8 mouse cellular contexts compared by ENCODE assay signal in the genomic region with DNA sequence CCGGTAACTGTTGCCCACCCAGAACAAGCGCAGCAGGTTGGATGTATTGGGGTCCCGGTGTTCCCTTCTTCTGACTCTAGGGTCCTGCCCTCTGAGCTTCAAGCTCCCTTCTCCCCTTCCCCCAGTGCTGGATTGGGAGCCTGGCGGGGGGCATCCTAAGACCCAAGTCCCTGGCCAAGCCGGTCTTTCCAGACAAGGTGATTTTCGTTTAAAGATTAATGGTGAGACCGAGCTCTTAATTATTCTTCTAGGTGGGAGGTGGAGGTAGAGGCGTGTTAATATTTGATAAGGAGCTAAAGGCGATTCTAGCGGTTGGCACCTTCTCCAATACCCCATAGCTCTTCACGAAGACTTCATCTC. TPM values are rescaled to one million over a fixed set of nuclear protein-coding genes. Genes with fewer than 3 reads are reported as not detected.
DNase-seq lines count a peak whose midpoint lies in the region; ATAC-seq and TF ChIP-seq lines count a peak whose summit lies in the region.

No protein-coding gene starts in this region.

- no peak overlapping the region for H3K27ac ChIP-seq in heart, postnatal 0 days (ENCODE audit: low read depth)
- H3K27ac ChIP-seq in embryonic facial prominence, embryonic 15.5 days (replicated peaks), result no peak overlapping the region
- H3K27ac ChIP-seq in midbrain, embryonic 12.5 days (replicated peaks), result no peak overlapping the region

- H3K4me3 ChIP-seq in heart, postnatal 0 days (ENCODE audit: low read depth, low read length), result peak overlapping the region; percentile 36
- H3K4me3 ChIP-seq in embryonic facial prominence, embryonic 15.5 days (replicated peaks), result no peak overlapping the region
- H3K4me3 ChIP-seq in midbrain, embryonic 12.5 days, result peak overlapping the region; percentile 37

- no peak overlapping the region for H3K9ac ChIP-seq in heart, postnatal 0 days (replicated peaks; ENCODE audit: low read depth, low read length)
- no peak overlapping the region for H3K9ac ChIP-seq in embryonic facial prominence, embryonic 15.5 days
- no peak overlapping the region for H3K9ac ChIP-seq in midbrain, embryonic 12.5 days (replicated peaks)

- TF ChIP-seq CTCF in heart, postnatal 0 days (IDR thresholded peaks at IDR 0.05; ENCODE audit: low read depth), result no peak

- no peak for ATAC-seq in heart, postnatal 0 days (ENCODE audit: insufficient read depth, low read depth)
- no peak for ATAC-seq in embryonic facial prominence, embryonic 15.5 days (ENCODE audit: insufficient number of reproducible peaks, low FRiP score, low TSS enrichment, low read depth)
- no peak for ATAC-seq in midbrain, embryonic 12.5 days (ENCODE audit: low FRiP score, low read depth)
- no peak for ATAC-seq in inflammation-experienced regulatory T-cells, adult 6 months
- no peak for ATAC-seq in granulocyte monocyte progenitor cell, adult 5-6 weeks (replicated peaks; ENCODE audit: poor library complexity, severe bottlenecking)

- peaks cover 8% of the 10 kb centered on the region for H3K4me1 ChIP-seq in heart, postnatal 0 days (ENCODE audit: control insufficient read depth, insufficient read depth)
- H3K4me1 ChIP-seq in embryonic facial prominence, embryonic 15.5 days, result peaks cover 14% of the 10 kb centered on the region
- H3K4me1 ChIP-seq in midbrain, embryonic 12.5 days, result peaks cover 23% of the 10 kb centered on the region

- WGBS in heart, postnatal 0 days, result 4% methylated on average over 11 of the region's 11 CpGs
- WGBS in embryonic facial prominence, embryonic 15.5 days, result 2% methylated on average over 11 of the region's 11 CpGs
- WGBS in midbrain, embryonic 12.5 days, result 1% methylated on average over 11 of the region's 11 CpGs

- H3K9me3 ChIP-seq in heart, postnatal 0 days (replicated peaks; ENCODE audit: control insufficient read depth, low read length), result no peaks in the 10 kb centered on the region
- no peaks in the 10 kb centered on the region for H3K9me3 ChIP-seq in embryonic facial prominence, embryonic 15.5 days (replicated peaks)
- H3K9me3 ChIP-seq in midbrain, embryonic 12.5 days, result no peaks in the 10 kb centered on the region

- no peaks in the 10 kb centered on the region for H3K36me3 ChIP-seq in heart, postnatal 0 days (replicated peaks; ENCODE audit: control insufficient read depth, insufficient read depth, low read length)
- H3K36me3 ChIP-seq in embryonic facial prominence, embryonic 15.5 days, result no peaks in the 10 kb centered on the region
- no peaks in the 10 kb centered on the region for H3K36me3 ChIP-seq in midbrain, embryonic 12.5 days

- peak overlapping the region; percentile 45 for H3K4me2 ChIP-seq in heart, postnatal 0 days (ENCODE audit: low read depth, low read length)
- peak overlapping the region; percentile 37 for H3K4me2 ChIP-seq in embryonic facial prominence, embryonic 15.5 days (replicated peaks)
- peak overlapping the region; percentile 61 for H3K4me2 ChIP-seq in midbrain, embryonic 12.5 days (replicated peaks)

- TF ChIP-seq EP300 in heart, postnatal 0 days (IDR thresholded peaks at IDR 0.05; ENCODE audit: low read depth), result no peak

- no peak for DNase-seq in heart, postnatal 0 days (ENCODE audit: low spot score)
- DNase-seq in heart, adult 18-20 months, result no peak
- peak; percentile 66 for DNase-seq in kidney, adult 11 months
- no peak for DNase-seq in spleen, adult 12 weeks (ENCODE audit: low spot score)

- H3K27me3 ChIP-seq in heart, postnatal 0 days (ENCODE audit: control insufficient read depth, insufficient read depth, low read length), result peaks cover 43% of the 10 kb centered on the region
- H3K27me3 ChIP-seq in embryonic facial prominence, embryonic 15.5 days, result peaks cover 48% of the 10 kb centered on the region
- peaks cover 59% of the 10 kb centered on the region for H3K27me3 ChIP-seq in midbrain, embryonic 12.5 days

RNA-seq across cellular contexts. Expression of gene Car4, which starts 0.7 kb away (rescaled TPM):
- total RNA-seq in heart, postnatal 0 days (2014; rRNA removed; ENCODE audit: low replicate concordance), result 7.4 TPM in 1 of 2 replicates, not detected in the other
- 30.8 and 33.7 TPM in 2 replicates for polyA plus RNA-seq in heart, postnatal 0 days (2015; fragmentation: Nextera tagmentation; extraction: Ambion mirVana)
- 10 to 100 TPM; 16.9 to 29.0 TPM for total RNA-seq in heart, adult 18-20 months (2021)
- 0.57 and 0.58 TPM in 2 replicates for polyA plus RNA-seq in embryonic facial prominence, embryonic 15.5 days (2015; fragmentation: Nextera tagmentation; extraction: Ambion mirVana)
- 4.5 and 4.7 TPM in 2 replicates for polyA plus RNA-seq in midbrain, embryonic 12.5 days (2016; fragmentation: Nextera tagmentation; extraction: Ambion mirVana)
- polyA plus RNA-seq in inflammation-experienced regulatory T-cells, adult 6 months (2017; shearing (Covaris generic)), result not detected
- not detected in 2 replicates for total RNA-seq in granulocyte monocyte progenitor cell, adult 5-6 weeks (2014; fragmentation: Nextera tagmentation)
- not detected in 2 replicates for total RNA-seq in granulocyte monocyte progenitor cell, adult 5-6 weeks (2017)

RNA-seq across cellular contexts. Expression of gene Znhit3, which starts 42.1 kb away (rescaled TPM):
- 21.1 and 31.0 TPM in 2 replicates for total RNA-seq in heart, postnatal 0 days (2014; rRNA removed; ENCODE audit: low replicate concordance)
- polyA plus RNA-seq in heart, postnatal 0 days (2015; fragmentation: Nextera tagmentation; extraction: Ambion mirVana), result 27.5 and 29.6 TPM in 2 replicates
- 10 to 100 TPM; 11.5 to 12.9 TPM for total RNA-seq in heart, adult 18-20 months (2021)
- polyA plus RNA-seq in embryonic facial prominence, embryonic 15.5 days (2015; fragmentation: Nextera tagmentation; extraction: Ambion mirVana), result 49.9 and 58.1 TPM in 2 replicates
- 58.1 and 62.4 TPM in 2 replicates for polyA plus RNA-seq in midbrain, embryonic 12.5 days (2016; fragmentation: Nextera tagmentation; extraction: Ambion mirVana)
- 10 to 100 TPM; 35.6 to 37.3 (median 36.7) TPM for polyA plus RNA-seq in inflammation-experienced regulatory T-cells, adult 6 months (2017; shearing (Covaris generic))
- 28.3 and 36.0 TPM in 2 replicates for total RNA-seq in granulocyte monocyte progenitor cell, adult 5-6 weeks (2014; fragmentation: Nextera tagmentation)
- 32.6 and 46.7 TPM in 2 replicates for total RNA-seq in granulocyte monocyte progenitor cell, adult 5-6 weeks (2017)
